Mouse (Mus musculus) limb, embryonic 13.5 days (tissue): Measurements from ENCODE around the gene Txnrd2. TPM values are rescaled to one million over a fixed set of nuclear protein-coding genes. Genes with fewer than 3 reads are reported as not detected.

Experiments
- ATAC-seq: fragments of 200-750 bp; cut with Nextera tagmentation; 2 replicates; pipeline ENCODE4 v1.8.0; 2017; ENCODE audit warnings: low read depth, moderate number of reproducible peaks, moderate TSS enrichment; ENCODE audit not compliant: low FRiP score
- H3K27ac ChIP-seq: fragments of 300-500 bp; sonication (generic); 2 replicates; pipeline ENCODE4 v1.5.1; 2015; ENCODE audit warnings: inconsistent platforms, mild to moderate bottlenecking, moderate library complexity
- H3K27me3 ChIP-seq: fragments of 300-500 bp; sonication (generic); 2 replicates; pipeline ENCODE4 v1.6.1; 2015; ENCODE audit warnings: mild to moderate bottlenecking, inconsistent platforms
- H3K36me3 ChIP-seq: fragments of 300-500 bp; sonication (generic); 2 replicates; pipeline ENCODE4 v1.6.1; 2015; ENCODE audit warnings: inconsistent platforms, mild to moderate bottlenecking, moderate library complexity
- H3K4me1 ChIP-seq: fragments of 300-500 bp; sonication (generic); 2 replicates; pipeline ENCODE4 v1.6.1; 2015; ENCODE audit warnings: inconsistent platforms
- H3K4me2 ChIP-seq: fragments of 300-500 bp; sonication (generic); replicated peaks from 2 replicates; pipeline ENCODE4 v1.6.1; 2015; ENCODE audit warnings: inconsistent platforms, mild to moderate bottlenecking, moderate library complexity
- H3K4me3 ChIP-seq: fragments of 300-500 bp; sonication (generic); 2 replicates; pipeline ENCODE4 v1.5.1; 2015; ENCODE audit warnings: moderate library complexity, mild to moderate bottlenecking, inconsistent platforms
- H3K9ac ChIP-seq: fragments of 300-500 bp; sonication (generic); 2 replicates; pipeline ENCODE4 v1.6.1; 2015; ENCODE audit warnings: mild to moderate bottlenecking, inconsistent platforms
- H3K9me3 ChIP-seq: fragments of 300-500 bp; sonication (generic); 2 replicates; pipeline ENCODE4 v1.6.1; 2016; ENCODE audit warnings: inconsistent platforms
- WGBS: fragments of 180-500 bp; shearing (Covaris S2); methylation state at CpG from one replicate; pipeline ENCODE4 v1.1.7; 2015; 5-methylcytosine and 5-hydroxymethylcytosine counted together
- polyA plus RNA-seq: library from polyadenylated mRNA; unstranded; fragments of >200 nt; fragmentation: Nextera tagmentation; extraction: Ambion mirVana; gene quantifications from 2 replicates; pipeline ENCODE4 v1.2.1, GENCODE M21; 2015

The Txnrd2 gene
- polyA plus RNA-seq, 1 experiment from 2014 or later: 19.8 TPM

DNA sequence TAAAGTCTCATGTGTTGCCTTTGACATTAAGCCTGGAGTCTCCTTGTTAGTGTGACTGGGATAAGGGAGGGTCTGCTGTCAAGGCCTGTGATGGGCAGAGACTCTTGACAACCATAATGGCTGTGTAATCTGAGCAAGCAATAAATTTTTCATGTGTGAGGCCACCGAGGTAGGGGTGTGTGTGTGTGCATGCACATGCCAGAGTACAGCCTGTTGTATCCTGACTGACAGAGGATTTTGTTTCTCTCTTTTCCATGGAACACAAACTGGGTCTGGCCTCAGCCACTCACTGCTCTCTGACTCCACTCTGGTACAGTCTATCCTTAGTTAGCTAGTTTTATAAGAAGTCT is 81.0 kb downstream of the Txnrd2 start:
- ATAC-seq: peak; percentile 44; the same call in 1 of the 2 replicates
- Histone ChIP-seq H3K4me1 (peaks cover 23% of the 10 kb centered on the region; the same call in 1 of the 2 replicates), H3K36me3 (peaks cover 17% of the 10 kb centered on the region), H3K4me3 (no peak overlapping the region), H3K9me3 (no peaks in the 10 kb centered on the region), H3K9ac (no peak overlapping the region), H3K27me3 (no peaks in the 10 kb centered on the region), H3K27ac (no peak overlapping the region), H3K4me2 (no peak overlapping the region)
- 19% methylated on average over 1 of the region's 1 CpGs for WGBS

DNA sequence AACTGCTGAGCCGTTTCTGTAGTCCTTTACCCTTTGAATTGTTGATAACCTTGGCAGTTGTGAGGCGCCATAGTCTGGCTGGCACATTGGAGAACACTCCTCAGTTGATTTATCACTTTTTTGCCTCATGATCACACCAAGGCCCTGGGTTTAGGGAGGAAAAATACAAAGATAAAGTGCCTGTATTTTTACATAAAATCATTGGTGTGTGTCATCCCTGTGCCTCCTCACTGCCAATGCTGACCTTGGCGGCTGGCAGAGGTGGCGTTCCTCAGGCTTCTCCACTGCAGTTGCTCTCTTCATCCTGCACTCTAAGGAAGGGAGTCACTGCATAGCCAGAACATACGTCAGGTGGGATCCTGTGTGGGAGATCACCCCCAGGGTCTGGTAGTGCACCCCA is 85.6 kb downstream of the Txnrd2 start:
- H3K27me3 ChIP-seq: no peaks in the 10 kb centered on the region
- H3K36me3 ChIP-seq: no peaks in the 10 kb centered on the region
- WGBS: 81% methylated on average over 5 of the region's 5 CpGs
- H3K4me1 ChIP-seq: peaks cover 18% of the 10 kb centered on the region; the same call in 1 of the 2 replicates
- H3K9ac ChIP-seq: no peak overlapping the region
- no peak overlapping the region for H3K27ac ChIP-seq
- H3K4me2 ChIP-seq: no peak overlapping the region
- H3K4me3 ChIP-seq: no peak overlapping the region
- no peak for ATAC-seq
- H3K9me3 ChIP-seq: no peaks in the 10 kb centered on the region

DNA sequence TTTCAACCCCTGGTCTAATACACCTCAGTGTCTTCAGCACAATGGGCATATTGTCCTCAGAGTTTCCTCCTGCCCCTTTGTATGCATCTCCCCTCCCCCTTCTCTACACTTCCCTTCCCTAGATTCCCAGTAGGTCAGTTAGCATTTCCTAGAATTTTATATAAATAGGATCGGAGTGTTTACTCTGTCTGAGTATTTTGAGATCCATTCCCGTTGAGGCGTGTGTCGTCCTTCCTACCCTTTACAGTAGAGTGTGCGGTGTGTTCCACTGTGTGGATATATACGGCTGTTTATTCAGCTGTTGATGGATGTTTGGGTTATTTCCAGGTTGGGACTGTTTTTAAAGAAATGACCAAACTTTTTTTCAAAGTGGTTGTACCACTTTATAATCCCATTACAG is 87.3 kb downstream of the Txnrd2 start:
- H3K9ac ChIP-seq: no peak overlapping the region
- ATAC-seq: no peak
- H3K27me3 ChIP-seq: no peaks in the 10 kb centered on the region
- 67% methylated on average over 6 of the region's 6 CpGs for WGBS
- peaks cover 7% of the 10 kb centered on the region; the same call in 1 of the 2 replicates for H3K4me1 ChIP-seq
- H3K4me3 ChIP-seq: no peak overlapping the region
- no peaks in the 10 kb centered on the region for H3K9me3 ChIP-seq
- no peak overlapping the region for H3K4me2 ChIP-seq
- no peaks in the 10 kb centered on the region for H3K36me3 ChIP-seq
- H3K27ac ChIP-seq: no peak overlapping the region

DNA sequence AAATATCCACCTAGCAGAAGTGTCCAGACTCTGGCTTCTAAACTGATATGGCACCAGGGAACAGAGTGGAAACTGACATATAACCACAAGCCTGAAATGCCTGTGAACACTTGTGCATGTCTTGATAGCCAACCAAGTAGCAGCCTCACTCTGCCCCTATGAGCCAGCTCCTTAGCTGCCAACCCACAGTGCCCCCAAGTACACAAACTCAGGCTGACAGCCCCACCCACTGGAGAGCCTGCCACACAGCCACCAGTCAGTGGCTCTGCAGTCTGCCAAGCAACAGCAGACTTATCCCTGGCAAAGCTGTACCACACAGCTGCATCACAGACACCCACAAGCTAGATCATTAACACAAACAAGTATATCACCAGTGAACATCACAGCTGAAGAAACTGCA is 91.9 kb downstream of the Txnrd2 start:
- no peaks in the 10 kb centered on the region for H3K4me1 ChIP-seq
- ATAC-seq: no peak
- H3K9ac ChIP-seq: no peak overlapping the region
- H3K36me3 ChIP-seq: no peaks in the 10 kb centered on the region
- H3K27ac ChIP-seq: no peak overlapping the region
- no peaks in the 10 kb centered on the region for H3K9me3 ChIP-seq
- no peaks in the 10 kb centered on the region for H3K27me3 ChIP-seq
- H3K4me2 ChIP-seq: no peak overlapping the region
- no peak overlapping the region for H3K4me3 ChIP-seq

DNA sequence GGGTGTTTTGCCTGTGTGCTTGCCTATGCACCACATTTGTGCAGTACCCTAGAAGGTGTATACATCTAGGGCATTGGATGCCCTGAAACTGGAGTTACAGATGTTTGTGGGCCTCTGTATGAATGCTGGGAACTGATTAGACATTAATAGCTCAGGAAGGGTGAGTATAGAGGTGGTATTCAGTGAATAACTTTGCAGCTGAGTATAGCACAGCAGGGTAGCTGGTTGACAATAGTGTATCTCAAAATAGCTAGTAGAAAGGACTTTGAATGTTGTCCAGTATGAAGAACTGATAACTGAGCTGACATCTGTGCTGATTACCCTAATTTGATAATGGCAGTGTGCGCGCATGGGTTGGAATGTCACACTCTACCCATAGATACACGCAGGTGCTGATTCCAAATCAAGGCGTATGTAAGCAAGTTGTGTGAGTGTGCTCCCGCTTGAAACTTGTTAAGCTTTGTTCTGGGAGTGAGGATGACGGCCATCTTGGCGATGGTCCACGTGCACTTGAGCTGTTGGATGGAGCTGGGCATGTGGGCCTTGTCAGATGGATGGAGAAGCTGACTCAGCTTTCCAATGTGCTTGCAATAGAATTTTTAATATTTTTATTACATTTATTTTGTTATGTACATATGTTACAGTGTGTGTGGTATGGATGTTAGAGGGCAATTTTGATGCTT is 97.5 kb downstream of the Txnrd2 start:
- no peaks in the 10 kb centered on the region for H3K4me1 ChIP-seq
- H3K36me3 ChIP-seq: peaks cover 4% of the 10 kb centered on the region; the same call in 1 of the 2 replicates
- WGBS: 90% methylated on average over 8 of the region's 8 CpGs
- no peak overlapping the region for H3K27ac ChIP-seq
- no peak overlapping the region for H3K4me2 ChIP-seq
- no peak for ATAC-seq
- no peaks in the 10 kb centered on the region for H3K9me3 ChIP-seq
- H3K9ac ChIP-seq: no peak overlapping the region
- H3K27me3 ChIP-seq: no peaks in the 10 kb centered on the region
- H3K4me3 ChIP-seq: no peak overlapping the region

DNA sequence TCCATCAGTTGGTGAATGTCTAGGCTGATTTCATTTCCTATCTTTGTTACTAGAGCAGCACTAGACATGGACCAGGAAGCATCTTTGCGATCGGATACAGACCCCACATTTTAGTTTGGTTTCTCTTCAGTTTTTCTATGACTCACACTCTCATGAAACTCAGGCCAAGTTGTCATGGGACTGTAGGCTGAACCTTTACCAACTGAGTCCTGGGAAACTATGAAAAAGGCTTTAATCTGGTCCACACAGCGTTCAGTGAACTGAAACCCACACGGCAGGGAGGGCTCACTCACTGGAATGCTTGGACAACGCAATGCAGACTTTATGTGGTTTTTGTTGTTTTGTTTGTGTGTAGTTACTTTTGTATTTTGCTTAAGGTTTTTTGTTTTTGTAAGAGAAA is 102.5 kb downstream of the Txnrd2 start:
- no peak overlapping the region for H3K4me3 ChIP-seq
- peaks cover 4% of the 10 kb centered on the region; the same call in 1 of the 2 replicates for H3K36me3 ChIP-seq
- H3K4me1 ChIP-seq: no peaks in the 10 kb centered on the region
- no peak for ATAC-seq
- WGBS: 90% methylated on average over 5 of the region's 5 CpGs
- no peak overlapping the region for H3K4me2 ChIP-seq
- H3K9me3 ChIP-seq: peaks cover 7% of the 10 kb centered on the region
- H3K27ac ChIP-seq: no peak overlapping the region
- H3K27me3 ChIP-seq: no peaks in the 10 kb centered on the region
- H3K9ac ChIP-seq: no peak overlapping the region

Other genes starting within 250 kb of the Txnrd2 start
- not detected in 2 replicates for gene Ccdc188, start 208.5 kb upstream of the Txnrd2 start, polyA plus RNA-seq
- gene Zdhhc8, start 191.2 kb upstream of the Txnrd2 start, polyA plus RNA-seq: 18.7 and 21.2 TPM in 2 replicates
- gene Trmt2a, start 177.7 kb upstream of the Txnrd2 start, polyA plus RNA-seq: 111 and 113 TPM in 2 replicates
- gene Ranbp1, start 177.7 kb upstream of the Txnrd2 start, polyA plus RNA-seq: 641 and 645 TPM in 2 replicates
- 3.5 TPM in 1 of 2 replicates, not detected in the other for gene Gm49776, start 168.1 kb upstream of the Txnrd2 start, polyA plus RNA-seq
- 40.0 and 41.9 TPM in 2 replicates for gene Dgcr8, start 137.1 kb upstream of the Txnrd2 start, polyA plus RNA-seq
- gene Tango2, start 78.3 kb upstream of the Txnrd2 start, polyA plus RNA-seq: 22.5 and 24.9 TPM in 2 replicates
- 25.0 and 29.8 TPM in 2 replicates for gene Arvcf, start 78.2 kb upstream of the Txnrd2 start, polyA plus RNA-seq
- 87.4 and 89.4 TPM in 2 replicates for gene Comt, start 468 bp downstream of the Txnrd2 start, polyA plus RNA-seq
- 20.4 and 21.4 TPM in 2 replicates for gene Gnb1l, start 72.3 kb downstream of the Txnrd2 start, polyA plus RNA-seq
- 5.5 and 5.9 TPM in 2 replicates for gene Rtl10, start 72.5 kb downstream of the Txnrd2 start, polyA plus RNA-seq
- gene Tbx1, start 164.3 kb downstream of the Txnrd2 start, polyA plus RNA-seq: 5.5 and 6.0 TPM in 2 replicates
- gene Gp1bb, start 196.0 kb downstream of the Txnrd2 start, polyA plus RNA-seq: 2.6 and 3.6 TPM in 2 replicates
- 5.9 and 6.0 TPM in 2 replicates for gene Gm49601, start 200.0 kb downstream of the Txnrd2 start, polyA plus RNA-seq
- 37.0 and 41.7 TPM in 2 replicates for gene Sept5, start 203.6 kb downstream of the Txnrd2 start, polyA plus RNA-seq